Mouse (Mus musculus): ENCODE measurements around the gene Myoc. TPM values are rescaled to one million over a fixed set of nuclear protein-coding genes. Genes with fewer than 3 reads are reported as not detected.
"Not testable (repeated sequence)": the region's sequence is repeated elsewhere in the genome, so short reads cannot be mapped to it uniquely, and the experiment has no call there.

Myoc gene
- total RNA-seq, 2 experiments from 2014 or later, result 37.8 to 63.6 TPM

DNA sequence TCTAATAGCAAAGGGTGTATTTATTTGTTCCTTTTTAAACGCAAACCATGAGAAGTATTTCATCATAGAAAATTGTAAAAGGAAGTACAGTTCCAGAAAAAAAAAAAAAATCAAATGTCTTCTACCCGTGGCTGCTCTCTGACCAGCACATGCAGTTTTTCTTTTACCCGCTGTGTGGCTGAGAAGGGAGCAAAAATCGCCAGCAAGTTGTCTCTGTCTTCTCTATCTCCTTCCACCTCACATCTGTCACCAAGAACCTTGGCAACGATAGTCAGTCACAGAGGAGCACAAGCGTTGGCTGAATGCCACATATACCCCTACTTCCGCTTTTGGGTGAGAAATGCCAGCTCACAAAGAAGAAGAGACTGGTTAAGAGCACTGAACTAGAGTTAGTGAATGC lies 13.7 kb upstream of the Myoc start:
- intact Hi-C loops (cut with DNase I), result no loop called here
- TF ChIP-seq CTCF (IDR thresholded peaks at IDR 0.05), result no peak
- Histone ChIP-seq H3K4me3 (no peak overlapping the region), H3K27ac (peak overlapping the region; percentile 16; the same call in 1 of the 2 replicates)
- DNase-seq, result no peak

DNA sequence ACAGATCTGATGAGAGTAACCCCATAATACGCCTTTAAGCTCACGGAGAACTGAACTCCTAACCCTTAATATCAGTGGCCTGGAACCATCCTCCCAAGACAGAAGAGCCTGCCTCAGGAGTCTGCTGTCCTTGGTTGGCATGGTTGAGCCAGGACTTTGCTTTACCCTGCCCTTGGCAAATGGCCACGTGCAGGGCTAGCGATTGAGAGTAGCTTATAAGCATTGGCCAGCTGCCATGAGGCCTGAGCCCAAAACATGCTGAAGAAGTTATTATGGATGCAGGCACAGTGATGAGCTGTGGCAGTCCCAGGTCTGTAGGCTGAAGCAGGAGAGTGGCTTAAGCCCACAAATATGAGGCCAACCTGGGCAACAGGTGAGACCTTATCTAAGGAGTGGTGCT lies 11.1 kb upstream of the Myoc start:
- H3K4me3 ChIP-seq; intact Hi-C loops (cut with DNase I); H3K27ac ChIP-seq; DNase-seq: not testable (repeated sequence)

DNA sequence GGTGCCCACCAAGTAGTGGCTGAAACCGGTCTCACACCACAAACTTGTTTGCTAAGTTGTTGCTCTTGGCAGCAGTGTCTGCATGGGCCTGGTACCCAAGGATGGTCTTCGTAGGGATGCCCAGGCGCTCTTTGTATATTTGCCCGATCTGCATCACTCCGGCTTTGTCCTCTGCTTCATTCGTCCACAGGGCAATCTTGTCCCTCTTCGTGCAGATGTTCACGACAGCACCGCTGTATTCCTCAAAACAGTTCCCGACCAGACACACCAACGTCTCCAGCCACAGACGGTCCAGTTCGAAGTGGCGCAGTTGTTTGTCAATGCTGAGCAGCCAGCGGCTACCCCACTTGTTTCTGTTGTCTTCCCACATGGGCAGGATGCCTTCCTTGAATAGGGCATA lies 10.6 kb upstream of the Myoc start:
- intact Hi-C loops (cut with DNase I), result not testable (repeated sequence)

DNA sequence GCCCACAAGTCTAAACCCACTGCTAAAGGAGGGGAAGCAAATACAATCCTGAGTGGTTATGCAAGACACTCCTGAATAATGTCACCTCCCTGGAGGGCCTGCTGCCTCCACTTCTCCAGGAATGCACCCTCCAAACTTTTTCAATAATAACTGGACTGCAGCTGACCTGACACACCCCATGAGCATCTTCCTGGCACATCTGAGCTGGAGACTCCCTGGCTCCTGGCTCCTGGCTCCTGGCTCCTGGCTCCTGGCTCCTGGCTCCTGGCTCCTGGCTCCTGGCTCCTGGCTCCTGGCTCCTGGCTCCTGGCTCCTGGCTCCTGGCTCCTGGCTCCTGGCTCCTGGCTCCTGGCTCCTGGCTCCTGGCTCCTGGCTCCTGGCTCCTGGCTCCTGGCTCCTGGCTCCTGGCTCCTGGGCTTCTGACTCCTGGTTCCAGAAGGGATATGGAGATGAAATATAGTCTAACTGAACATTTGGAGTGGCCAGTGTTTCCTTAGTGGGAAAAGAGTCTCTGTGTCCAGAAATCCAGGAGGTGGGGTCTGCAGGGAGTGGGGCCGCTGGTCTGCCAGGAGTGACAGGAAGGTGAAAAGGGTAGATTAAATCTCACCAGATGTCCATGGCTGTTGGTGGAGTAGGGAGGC lies 3.5 kb upstream of the Myoc start:
- intact Hi-C loops (cut with DNase I); H3K4me3 ChIP-seq: not testable (repeated sequence)
- H3K27ac ChIP-seq, result peak overlapping the region; percentile 82
- peak; percentile 78 for DNase-seq

More for the DNA sequence above, 10.6 kb upstream of the Myoc start:
- not testable (repeated sequence) for DNase-seq, H3K4me3 ChIP-seq, H3K27ac ChIP-seq

DNA sequence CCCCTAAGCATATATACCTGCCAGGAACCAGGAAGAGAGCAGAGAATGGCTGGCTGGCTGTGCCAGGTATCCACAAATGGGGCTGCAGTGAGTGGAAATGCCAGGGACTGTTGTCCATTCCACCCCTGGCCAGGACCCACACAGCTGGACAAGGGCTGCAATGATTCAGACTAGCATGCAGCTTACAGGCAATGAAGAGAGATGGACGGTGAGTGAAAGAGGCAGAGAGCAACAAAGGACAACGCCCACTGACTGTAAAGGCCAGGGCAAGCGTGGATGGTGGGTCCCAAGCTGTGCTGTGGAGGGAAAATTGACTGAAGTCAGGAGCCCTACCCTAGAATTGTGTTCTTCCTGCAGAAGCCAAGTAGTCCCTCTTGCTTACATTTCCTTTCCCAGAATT lies 2.4 kb upstream of the Myoc start:
- peak; percentile 23 for DNase-seq
- intact Hi-C loops (cut with DNase I), result no loop called here
- Histone ChIP-seq H3K4me3 (no peak overlapping the region), H3K27ac (peak overlapping the region; percentile 82)
- TF ChIP-seq CTCF (IDR thresholded peaks at IDR 0.05), result no peak

DNA sequence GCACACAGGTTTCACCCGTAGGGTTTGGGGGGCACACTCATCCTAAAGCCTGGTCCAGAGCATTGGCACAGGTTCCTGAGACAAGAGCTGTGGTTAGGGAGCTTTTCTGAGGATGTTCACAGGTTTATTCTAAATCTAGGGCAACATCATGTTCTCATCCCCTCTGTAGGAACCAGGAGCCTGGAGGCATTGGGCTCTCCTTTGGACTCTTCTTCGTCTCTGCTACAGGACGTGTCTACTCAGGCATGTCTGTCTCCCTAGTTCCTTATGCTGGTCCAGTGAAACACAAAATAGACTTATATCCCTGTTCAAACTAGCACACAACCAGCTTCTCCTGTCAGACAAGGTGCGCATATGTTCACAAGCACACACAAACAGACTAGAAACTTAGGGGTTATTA lies 420 bp upstream of the Myoc start:
- no peak for DNase-seq
- Histone ChIP-seq H3K4me3 (peak overlapping the region; percentile 61), H3K27ac (peak overlapping the region; percentile 80)
- intact Hi-C loops (cut with DNase I), result no loop called here
- TF ChIP-seq CTCF (IDR thresholded peaks at IDR 0.05), result no peak

DNA sequence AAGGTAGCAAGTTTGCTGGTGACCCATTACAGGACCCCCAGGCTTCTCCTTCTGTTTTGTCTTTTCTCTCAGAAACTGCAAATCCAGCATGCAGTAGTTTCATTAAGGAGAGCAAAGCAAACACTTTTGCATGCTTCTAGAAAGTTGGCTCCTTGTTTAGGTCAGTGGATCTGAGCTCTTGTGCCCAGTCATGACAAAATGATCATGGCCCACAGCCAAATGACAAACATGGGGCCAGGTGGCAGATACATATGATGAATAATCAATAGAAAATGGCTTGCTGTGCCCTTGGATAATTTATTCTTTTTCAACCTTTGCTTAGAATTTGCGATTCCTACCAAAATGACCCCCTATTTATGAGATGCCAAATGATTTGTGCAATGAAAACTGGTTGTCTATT lies 906 bp downstream of the Myoc start:
- DNase-seq, result no peak
- intact Hi-C loops (cut with DNase I), result no loop called here
- TF ChIP-seq CTCF (IDR thresholded peaks at IDR 0.05), result no peak
- Histone ChIP-seq H3K4me3 (peak overlapping the region; percentile 61), H3K27ac (peak overlapping the region; percentile 80)

DNA sequence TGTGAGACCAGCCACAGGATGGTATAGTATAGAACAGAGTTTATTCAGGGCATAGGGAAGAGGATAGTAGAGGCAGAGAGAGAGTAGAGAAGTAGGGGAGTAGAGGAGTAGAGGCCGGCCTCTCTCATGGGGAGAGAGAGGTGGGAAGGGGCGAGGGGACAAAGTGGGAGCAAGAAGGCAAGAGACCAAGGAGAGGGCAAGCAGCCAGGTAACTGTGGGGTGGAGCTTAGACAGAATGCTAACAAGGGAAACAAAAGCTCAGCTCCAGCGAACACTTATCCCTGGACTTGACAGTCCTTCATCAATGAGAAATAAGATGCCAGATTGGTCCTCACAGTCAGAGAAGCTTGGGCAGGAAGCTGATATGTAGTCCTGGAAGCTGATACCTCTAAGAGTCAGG lies 3.6 kb downstream of the Myoc start:
- intact Hi-C loops (cut with DNase I), result no loop called here
- H3K27ac ChIP-seq, result peak overlapping the region; percentile 40; the same call in 1 of the 2 replicates
- TF ChIP-seq CTCF (IDR thresholded peaks at IDR 0.05), result no peak
- H3K4me3 ChIP-seq, result peak overlapping the region; percentile 61
- DNase-seq, result no peak

DNA sequence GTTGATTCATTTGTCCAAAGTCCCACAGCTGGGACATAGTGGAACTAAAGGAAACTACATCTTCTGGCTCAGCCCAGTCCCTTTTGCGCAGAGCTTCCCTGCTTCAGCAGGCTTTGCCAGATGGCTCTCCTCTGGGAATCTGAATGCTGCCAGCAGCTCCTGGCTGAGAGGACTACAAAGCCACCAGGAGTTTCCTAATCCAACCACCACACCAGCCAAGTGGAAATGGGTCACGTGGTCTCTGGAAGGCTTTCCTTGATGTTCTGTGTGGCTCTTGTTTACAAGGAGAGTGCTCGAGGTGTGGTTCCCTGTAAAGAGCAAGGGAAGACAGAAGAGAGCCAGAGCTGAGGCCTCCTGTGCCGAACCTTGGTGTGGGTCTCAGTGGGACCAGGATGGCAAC lies 4.8 kb downstream of the Myoc start:
- intact Hi-C loops (cut with DNase I), result no loop called here

DNA sequence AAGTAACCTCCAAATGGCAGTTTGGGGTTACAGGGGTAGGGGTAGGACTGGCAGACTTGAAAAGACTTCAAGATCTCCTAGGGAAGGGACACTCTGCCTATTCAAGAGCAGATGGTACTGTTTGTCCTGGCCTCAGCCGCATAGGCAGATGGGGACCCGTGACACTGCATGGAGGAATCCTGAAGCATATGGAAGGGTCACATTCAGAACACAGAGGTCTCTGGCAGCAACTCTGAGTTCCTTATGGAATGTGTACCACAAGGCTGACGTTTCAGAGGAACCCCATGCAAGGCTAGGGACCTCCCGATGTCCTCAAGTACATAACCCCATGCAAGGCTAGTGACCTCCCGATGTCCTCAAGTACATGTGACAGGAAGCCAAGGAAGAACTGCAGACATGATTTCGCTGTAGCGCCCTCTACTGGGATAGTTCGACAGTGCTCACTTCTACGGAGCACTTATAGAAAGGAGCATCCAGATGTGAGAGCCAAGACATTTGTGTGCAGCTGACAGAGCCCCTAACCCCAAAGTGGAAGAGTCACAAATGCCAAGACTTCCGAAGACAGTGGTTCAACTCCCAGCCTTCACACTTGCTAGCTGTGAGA lies 7.2 kb downstream of the Myoc start:
- Histone ChIP-seq H3K4me3 (no peak overlapping the region), H3K27ac (no peak overlapping the region)
- no peak for DNase-seq
- peak; percentile 39 for TF ChIP-seq CTCF (IDR thresholded peaks at IDR 0.05)
- intact Hi-C loops (cut with DNase I), result no loop called here

More for the DNA sequence above, 4.8 kb downstream of the Myoc start:
- H3K4me3 ChIP-seq, result peak overlapping the region; percentile 43
- peak overlapping the region; percentile 81 for H3K27ac ChIP-seq
- TF ChIP-seq CTCF (IDR thresholded peaks at IDR 0.05), result no peak
- DNase-seq, result peak; percentile 96

DNA sequence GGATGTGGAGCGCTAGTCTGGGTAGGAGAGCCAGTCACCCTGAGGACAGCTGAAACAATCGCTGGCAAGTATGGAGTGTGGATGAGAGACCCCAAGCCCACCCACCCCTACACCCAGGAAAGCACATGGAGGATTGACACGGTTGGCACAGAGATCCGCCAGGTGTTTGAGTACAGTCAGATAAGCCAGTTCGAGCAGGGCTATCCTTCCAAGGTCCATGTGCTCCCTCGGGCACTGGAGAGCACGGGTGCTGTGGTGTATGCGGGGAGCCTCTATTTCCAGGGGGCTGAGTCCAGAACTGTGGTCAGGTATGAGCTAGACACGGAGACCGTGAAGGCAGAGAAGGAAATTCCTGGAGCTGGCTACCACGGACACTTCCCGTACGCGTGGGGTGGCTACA lies 9.5 kb downstream of the Myoc start:
- intact Hi-C loops (cut with DNase I), result no loop called here
- TF ChIP-seq CTCF (IDR thresholded peaks at IDR 0.05), result no peak
- DNase-seq, result no peak
- Histone ChIP-seq H3K4me3 (no peak overlapping the region), H3K27ac (no peak overlapping the region)

DNA sequence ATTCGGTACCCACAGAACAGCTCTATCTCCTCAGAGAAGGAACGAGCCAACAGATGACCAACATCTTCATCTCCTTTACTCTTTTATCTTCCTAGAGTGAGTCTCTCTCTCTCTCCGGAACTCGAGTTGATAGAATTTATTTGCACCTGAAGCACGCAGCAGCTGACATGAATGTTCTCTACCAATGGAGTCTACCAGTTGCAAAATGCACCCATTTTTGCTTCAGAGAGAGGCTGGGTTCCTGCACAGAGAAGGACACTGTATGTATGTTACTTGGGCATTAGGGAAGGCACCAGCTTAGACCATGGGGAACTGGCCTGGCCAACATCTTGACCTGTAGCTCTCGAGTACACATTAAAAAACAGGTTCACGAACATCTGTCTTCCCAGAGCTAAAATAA lies 19.2 kb downstream of the Myoc start, which contains the start of gene Myocos:
Myocos (minus strand) TSS at position 101 of the 400 bp plus-strand sequence.
- Histone ChIP-seq H3K4me3 (no peak within 1 kb of the TSS), H3K27ac (no peak within 1 kb of the TSS)
- DNase-seq, result no peak
- intact Hi-C loops (cut with DNase I), result no loop called here
- TF ChIP-seq CTCF (IDR thresholded peaks at IDR 0.05), result no peak

DNA sequence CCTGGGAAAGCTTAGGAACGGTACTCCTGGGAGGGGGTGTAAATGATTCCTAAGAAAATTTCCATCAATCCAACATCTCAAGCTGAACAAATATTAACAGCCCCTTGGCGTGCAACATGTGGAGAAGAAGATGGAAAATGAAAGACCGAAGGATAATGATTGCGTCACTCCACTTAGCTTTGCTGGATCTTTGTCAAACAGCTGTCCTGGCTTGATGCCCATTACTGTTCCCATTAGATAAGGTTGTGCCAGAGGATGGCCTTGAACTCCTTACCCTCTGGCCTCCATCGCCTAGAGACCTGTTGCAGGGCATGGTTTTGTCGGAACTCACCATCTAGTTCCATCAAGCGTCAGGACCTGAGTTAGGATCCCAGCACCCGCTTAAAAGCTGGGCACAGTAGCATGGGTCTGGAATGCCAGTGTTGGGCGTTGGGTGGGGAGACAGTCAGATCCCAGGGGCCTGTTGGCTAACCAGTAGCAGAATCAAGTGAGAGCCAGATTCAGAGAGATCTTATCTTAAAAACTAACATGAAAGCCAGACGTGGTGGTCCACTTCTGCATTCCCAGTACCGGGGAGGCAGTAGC lies 21.4 kb downstream of the Myoc start:
- TF ChIP-seq CTCF (IDR thresholded peaks at IDR 0.05), result no peak
- Histone ChIP-seq H3K27ac (peak overlapping the region; percentile 12; the same call in 1 of the 2 replicates), H3K4me3 (no peak overlapping the region)
- DNase-seq, result peak; percentile 70
- intact Hi-C loops (cut with DNase I), result loop anchor here (10.0 kb wide), 1 partner anchor 306 kb away; no protein-coding TSS in a partner anchor

All from gastrocnemius, adult 2 months (tissue).